Mouse (Mus musculus) lung, postnatal 4 days (tissue): ENCODE results near the gene Abcb9.

Experiments
- DNase-seq, 2 experiments: peaks; one replicate each; pipeline ENCODE4 v3.0.0; 2021

Abcb9 gene

DNA sequence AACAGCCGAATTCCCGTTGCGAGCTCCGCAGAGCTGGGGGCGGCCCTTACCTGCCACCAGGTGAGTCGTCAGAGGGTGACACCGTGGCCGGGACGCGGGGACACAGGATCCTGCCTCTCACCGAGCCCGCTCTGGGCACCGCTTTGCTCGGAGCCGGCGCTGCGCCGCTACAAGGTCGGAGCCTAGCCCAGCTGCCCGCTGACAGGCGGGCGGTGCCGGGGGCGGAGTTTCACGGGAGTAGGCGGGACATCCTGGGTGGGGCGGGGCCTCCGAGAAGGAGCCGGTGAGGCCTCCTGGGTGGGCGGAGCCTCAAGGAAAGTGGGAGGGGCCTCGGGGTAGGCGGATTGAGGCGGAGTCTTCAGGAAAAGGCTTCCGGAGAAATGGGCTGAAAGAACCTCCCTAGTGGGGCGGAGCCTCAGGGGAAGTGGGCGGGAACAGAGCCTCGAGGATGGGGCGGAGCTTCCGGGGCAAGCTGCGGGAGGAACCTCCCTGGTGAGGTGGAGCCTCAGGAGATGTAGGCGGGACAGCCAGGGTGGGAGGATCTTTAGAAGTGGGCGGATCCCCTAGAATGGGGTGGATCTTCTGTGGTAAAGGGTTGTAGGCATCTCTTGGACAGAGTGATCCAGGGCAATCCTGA, at the start of gene Abcb9:
Abcb9 (minus strand) TSS at position 203 of the 637 bp plus-strand sequence.
- peak; percentile 98 to 100 for DNase-seq

DNA sequence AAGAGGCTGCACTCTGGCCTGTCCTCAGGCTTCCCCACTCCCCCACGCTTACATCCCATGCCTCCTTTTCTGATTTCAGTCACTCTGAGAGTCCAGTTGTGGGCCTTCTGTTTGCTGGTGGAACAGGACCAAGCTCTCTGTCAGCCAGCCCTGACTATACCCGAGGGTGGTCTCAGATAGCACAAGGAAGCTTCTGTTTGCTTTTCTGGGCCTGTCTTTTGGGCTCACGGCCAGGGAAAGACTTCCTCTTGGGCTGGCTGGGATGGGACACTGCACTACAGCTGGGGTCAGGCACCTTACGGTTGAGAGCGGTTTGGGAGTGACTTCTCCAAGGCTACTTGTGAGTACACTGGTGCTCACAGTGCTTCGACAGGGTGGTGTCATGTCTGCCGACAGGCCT, 42.5 kb upstream of the Abcb9 start:
- peak; percentile 51 to 60 for DNase-seq

GRCm38 (mm10) chr5:124134261-124134660, 38.7 kb upstream of the Abcb9 start:
- DNase-seq, result no peak

DNA sequence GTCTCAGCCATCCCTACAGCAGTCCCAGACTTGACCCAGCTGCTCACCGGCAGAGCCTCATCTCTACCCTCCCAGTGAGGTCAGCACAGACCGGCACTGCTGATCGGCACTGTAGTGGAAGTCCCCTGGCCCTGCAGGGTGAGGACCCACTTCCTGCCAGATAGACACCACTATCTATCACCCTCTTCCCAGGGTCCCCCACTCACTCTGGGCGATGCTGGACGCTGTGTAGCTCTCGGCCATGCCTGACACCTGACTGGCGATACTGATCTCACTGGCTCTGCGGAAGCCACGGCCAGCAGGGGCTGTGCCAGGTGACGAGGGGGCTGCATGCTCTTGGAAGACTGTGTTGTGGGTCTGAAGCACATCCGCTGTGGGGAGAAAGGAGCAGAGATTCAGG, 29.5 kb upstream of the Abcb9 start:
- no peak for DNase-seq

DNA sequence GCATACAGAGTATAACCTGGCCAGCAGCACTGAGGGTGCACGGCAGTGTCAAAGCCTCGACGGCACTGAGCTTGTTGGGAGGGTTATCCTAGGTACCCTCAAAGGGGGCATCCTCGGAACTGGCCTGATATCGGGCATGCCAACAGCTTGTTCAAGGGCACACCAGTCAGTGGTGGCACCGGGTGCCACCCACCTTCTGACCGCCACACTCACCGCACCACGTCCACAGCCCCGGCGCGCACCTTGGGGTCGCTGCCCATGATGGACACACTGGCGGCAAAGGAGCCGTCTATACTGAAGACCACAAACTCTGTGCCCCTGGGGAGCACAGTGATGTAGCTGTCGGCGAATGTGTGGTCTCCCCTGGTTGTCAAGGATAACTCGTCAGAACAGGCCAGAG, 26.8 kb upstream of the Abcb9 start:
- DNase-seq, result no peak

- no peak for DNase-seq
Observed at GRCm38 (mm10) chr5:124119204-124119603, 23.6 kb upstream of the Abcb9 start.

DNA sequence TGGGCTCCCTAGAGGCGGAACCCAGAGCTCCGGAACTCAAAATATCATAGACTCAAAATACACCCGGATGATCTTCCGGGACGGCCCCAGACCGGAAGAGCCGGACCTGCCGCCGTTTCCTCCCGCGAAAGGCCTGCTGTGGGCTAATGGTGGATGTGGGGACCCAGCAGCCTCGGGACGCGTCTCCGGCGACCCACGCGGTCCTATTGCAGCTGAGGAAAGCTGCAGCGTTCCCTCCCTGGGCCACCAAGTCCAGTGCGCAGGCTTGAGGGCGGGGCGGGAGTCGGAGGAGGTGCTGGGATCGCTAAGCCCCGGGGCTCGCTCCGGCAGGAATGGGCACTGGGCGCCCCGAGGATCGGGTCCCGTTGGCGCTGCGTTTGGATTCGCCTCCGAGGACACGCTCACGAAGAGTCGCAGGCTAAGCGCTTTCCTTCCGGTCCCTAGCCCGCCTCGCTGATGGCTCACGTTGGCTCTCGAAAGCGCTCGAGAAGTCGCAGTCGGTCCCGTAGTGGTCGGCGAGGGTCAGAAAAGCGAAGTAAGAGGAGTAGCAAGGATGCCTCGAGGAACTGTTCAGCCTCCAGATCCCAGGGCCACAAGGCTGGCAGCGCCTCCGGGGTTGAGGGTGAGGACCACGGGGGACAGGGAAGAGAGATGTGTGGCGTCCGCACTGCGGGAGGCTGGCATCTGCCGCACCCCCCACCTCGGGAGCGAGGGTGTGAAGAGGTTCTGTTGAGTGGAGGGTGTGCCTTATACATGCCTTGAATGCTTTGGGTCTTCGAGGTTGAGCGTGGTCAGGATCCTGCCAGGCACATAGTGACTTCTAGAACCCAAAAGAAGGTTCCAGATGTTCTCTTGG, 20.6 kb upstream of the Abcb9 start, which contains the start of gene Arl6ip4:
Arl6ip4 (plus strand) TSS at position 100 of the 856 bp plus-strand sequence.
- peak; percentile 82 to 87 for DNase-seq

- no peak for DNase-seq
Observed at GRCm38 (mm10) chr5:124115531-124115930, 19.9 kb upstream of the Abcb9 start.

DNA sequence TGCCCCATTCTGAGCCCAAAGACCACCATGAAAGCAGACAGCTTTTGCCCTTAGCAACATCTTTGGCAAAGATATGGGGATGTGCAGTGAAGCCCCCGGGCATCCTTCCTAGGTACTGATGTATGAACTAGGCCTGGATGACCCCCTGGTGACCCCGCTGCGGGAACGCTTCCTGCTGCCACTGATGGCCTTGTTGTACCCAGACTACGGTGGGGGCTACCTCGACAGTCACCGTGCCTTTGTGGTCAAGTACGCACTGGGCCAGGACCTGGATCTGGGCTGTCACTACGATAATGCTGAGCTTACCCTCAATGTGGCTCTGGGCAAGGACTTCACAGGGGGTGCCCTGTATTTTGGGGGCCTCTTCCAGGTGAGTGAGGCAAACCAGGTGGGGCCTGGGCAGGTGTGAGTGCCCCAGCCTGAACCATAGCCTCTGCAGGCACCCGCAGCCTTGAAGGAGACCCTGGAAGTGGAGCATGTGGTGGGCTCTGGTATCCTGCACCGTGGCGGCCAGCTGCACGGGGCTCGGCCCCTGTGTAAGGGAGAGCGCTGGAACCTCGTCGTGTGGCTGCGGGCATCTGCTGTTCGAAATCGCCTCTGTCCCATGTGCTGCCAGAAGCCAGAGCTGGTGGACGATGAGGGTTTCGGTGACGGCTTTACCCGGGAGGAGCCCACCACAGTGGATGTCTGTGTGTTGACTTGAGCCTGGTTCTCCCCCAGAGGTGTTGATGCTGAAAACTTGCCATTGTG, 18.9 kb upstream of the Abcb9 start:
- no peak for DNase-seq

DNA sequence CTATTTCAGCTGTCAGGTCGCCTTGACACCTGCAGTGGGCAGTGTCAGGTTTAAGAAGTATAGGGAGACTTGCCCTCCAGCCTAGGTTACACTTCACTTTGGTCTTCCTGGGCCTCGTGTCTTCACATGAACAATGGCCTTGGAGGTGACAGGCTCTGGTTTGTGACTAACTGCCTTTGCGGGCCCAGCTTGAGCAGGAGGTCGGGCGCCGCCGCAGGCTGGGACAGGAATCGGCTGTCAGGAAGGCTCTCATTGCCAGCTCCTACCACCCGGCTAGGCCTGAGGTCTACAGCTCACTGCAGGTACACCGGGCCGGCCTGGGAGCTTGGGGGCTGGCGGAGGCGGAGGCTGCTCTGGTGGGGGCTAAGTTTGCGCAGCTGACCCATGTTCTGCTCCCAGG, 17.4 kb upstream of the Abcb9 start:
- DNase-seq, result peak; percentile 75 to 76

DNA sequence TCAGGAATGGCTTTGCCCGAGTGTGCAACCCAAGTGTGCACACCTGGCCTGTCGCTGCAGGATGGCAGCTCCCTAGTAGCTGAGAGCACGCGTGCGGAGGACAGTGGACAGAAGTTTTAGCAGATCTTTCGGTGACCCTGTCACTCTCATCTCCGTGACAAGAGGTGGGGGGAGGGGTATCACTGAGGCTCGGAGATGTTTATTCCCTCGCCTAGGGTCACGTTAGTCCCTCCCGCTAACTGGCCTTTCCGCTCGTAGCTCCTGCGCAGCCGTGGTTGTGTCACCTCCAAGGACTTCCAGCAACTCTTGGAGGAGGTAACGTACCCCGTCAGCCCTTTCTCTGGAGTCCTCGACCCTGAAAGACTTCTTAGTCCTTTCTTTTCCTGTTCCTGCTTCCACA, 16.9 kb upstream of the Abcb9 start:
- DNase-seq, result peak in 1 of 2 experiments; percentile 27

DNA sequence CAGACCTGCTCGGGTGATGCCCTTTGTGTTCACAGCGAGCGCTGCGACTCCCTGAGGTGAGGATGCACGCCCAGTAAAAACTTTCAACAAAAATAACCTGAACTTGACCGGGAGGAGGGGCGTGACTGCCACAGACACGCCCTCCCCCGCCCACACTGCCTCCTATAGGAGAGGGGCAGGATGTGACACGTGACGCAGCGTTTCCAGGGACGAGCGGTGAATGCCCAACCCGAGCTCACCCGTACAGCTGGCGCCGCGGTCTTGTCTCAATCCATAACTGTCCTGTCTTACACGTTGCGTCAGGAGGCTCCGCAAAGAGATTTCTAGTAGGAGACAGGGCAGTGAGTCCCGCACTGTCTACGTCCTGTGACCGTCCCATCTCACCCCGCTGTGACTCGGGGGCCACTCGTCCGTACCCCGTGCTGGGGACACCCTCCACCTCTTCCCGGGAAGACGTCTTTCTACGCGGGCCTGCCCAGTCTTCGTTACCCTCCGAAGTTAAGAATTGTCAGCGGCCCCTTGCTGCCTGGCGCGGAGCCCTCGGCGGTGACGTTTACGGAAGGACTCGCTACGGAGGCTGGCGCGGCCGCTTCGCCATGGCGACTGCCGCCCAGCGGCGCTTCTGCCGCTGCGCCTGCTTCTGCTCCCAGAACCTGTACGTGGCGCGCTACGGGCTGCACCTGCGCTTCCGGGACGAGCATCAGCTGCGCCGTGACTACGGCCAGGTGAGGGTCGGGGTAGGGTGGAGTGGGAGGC, 16.3 kb upstream of the Abcb9 start, which contains the start of gene Ogfod2:
Ogfod2 (plus strand) TSS at position 556 of the 756 bp plus-strand sequence.
- peak; percentile 96 to 97 for DNase-seq

DNA sequence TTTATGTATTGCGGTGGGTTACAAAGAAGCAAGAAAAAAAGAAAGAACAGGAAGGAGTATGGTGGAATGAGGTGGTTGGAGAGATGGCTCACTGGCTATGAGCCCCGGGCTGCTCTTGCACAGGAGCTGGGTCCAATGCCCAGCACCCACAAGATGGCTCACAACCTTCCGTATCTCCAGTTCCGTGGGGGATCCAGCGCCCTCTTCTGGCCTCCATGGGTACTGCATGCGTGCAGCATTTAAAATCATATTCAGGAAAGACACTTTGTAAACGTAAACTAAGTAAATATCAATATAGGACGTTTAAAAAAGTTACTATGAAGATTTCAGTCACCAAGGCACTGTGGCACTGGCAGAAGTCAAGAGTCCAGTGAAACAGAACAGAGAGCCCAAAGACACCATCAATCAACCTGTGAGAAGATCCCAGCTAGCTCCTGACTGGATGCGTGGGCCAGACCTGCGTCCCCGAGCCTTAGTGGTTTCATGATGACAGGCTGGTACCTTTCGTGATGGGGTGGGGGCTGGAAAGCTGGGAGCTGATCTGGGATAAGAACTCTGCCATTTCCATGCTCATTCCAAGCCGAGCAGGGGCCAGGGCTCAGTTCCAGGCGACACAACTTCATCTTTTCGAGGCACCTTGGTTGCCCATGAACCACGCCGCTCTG, 15.6 kb upstream of the Abcb9 start:
- DNase-seq, result peak in 1 of 2 experiments; percentile 67

GRCm38 (mm10) chr5:124103552-124103951, 8.0 kb upstream of the Abcb9 start:
- DNase-seq, result no peak

GRCm38 (mm10) chr5:124103020-124103419, 7.4 kb upstream of the Abcb9 start:
- DNase-seq, result no peak

DNA sequence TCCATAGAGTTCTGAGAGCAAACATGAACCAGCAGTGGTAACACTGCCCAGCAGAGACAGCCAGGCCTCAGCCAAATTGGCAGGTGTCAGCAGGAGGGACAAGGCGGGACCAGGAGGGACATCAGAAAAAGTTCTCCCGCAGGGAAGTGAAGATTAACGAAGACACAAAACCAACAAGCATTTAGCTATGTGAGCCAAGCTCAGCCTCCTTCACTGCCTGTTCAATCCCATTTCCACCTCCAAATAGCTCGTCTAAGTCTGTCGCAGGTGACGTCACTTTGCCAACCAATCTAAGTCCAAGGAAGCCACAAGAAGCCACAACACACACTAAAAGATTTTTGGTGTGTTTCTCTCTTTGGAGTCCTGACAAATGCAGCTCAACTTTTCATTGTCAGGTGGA, 6.7 kb upstream of the Abcb9 start:
- no peak for DNase-seq

GRCm38 (mm10) chr5:124100128-124101044, 4.8 kb upstream of the Abcb9 start:
- no peak for DNase-seq

GRCm38 (mm10) chr5:124098923-124099322, 3.3 kb upstream of the Abcb9 start:
- no peak for DNase-seq

DNA sequence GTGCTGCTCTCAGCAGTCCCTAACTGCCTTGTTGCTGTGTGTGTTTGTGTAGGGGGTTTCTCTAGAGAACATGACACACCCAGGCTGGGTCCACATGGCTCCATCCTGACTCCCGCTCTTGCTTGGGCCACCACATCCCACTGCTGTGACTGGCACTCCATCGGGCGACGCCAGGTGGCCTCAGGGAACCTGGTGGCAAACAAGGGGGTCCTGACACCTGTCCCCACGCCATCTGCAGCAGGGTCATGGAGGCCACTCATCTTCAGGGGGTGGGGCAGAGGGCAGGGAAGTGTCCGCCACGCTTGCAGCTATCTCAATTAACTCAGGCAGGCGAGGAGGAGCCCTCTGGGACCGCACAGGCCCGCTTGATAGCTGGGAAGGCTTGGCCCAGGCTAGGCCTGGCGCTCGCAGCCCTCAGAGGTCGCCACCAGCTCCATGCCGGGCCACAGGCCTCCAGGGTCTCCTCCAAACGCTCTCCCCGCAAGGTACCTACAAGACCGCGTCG, 469 bp downstream of the Abcb9 start:
- DNase-seq, result peak in 1 of 2 experiments; percentile 43

GRCm38 (mm10) chr5:124093852-124094604, 1.6 kb downstream of the Abcb9 start:
- DNase-seq, result no peak
